Mouse (Mus musculus) gastrocnemius, postnatal 4 days (tissue): Measurements from ENCODE around the gene Etv4. TPM values are rescaled to one million over a fixed set of nuclear protein-coding genes. Genes with fewer than 3 reads are reported as not detected.

ENCODE experiments used
- DNase-seq, 2 experiments: peaks; one replicate each; pipeline ENCODE4 v3.0.0; 2021 to 2022; ENCODE audit warnings: low spot score in 2 of 2, mixed read lengths in 2 of 2
- total RNA-seq, 2 experiments: library from RNA; stranded (reverse); gene quantifications; 2 replicates each; pipeline ENCODE4 v1.2.3; 2021

The Etv4 gene
- total RNA-seq, 2 experiments from 2014 or later, result 11.3 to 15.9 TPM

DNA sequence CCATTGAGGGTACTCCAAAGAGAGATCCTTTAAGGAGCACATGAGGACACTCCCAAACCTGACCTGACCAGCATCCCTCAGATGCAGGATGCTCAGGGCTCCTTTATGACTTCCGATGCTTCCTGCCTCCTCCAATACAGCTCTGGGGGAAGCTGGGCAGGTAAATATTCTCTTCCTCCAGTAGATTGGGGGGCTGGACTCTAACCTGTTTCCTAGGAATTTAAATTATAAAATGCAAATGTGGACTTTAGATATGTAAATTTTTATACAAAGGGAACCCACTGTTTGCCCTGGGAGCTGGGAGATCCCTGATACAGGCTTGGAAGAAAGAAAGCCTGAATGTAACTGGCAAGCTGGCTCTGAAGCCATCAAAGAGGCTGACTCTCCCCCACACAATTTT lies 2.3 kb upstream of the Etv4 start:
- no peak for DNase-seq

DNA sequence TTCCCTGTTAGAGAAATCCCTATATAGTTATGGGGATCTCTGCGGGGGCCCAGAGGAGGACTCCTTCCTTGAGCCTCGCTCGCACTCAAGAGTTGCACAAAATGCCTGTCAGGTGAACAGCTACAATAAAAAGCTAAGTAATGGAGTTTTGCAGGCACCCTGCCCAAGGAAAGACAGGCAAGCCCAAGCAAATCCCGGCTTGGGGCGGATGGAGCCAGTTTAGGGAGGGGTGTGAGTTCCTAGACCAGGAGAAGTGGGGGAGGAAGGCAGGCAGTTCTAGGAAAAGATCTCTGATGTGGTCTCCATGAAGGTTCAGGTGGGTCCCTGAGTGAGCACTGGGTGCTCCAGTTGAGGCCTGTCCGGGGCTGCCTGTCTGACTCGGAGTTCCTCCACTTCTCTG lies 1.5 kb upstream of the Etv4 start:
- DNase-seq, result no peak

DNA sequence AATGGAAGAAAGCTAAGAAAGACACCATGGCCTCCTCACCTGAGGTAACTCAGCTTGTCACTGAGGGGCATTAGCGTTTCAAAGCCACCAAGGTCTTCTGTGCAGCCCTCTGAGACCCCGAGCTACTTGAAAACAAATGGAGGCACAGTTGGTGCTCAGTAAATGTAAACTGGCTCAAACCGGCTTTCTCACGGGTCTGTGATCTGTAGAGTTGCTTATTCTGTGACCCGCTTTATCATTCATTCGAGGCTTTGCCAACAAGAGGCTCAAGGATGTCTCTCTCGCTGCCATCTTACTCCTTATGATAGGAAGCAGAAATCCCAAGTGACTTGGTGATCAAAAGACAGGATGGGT lies 658 bp upstream of the Etv4 start:
- no peak for DNase-seq

DNA sequence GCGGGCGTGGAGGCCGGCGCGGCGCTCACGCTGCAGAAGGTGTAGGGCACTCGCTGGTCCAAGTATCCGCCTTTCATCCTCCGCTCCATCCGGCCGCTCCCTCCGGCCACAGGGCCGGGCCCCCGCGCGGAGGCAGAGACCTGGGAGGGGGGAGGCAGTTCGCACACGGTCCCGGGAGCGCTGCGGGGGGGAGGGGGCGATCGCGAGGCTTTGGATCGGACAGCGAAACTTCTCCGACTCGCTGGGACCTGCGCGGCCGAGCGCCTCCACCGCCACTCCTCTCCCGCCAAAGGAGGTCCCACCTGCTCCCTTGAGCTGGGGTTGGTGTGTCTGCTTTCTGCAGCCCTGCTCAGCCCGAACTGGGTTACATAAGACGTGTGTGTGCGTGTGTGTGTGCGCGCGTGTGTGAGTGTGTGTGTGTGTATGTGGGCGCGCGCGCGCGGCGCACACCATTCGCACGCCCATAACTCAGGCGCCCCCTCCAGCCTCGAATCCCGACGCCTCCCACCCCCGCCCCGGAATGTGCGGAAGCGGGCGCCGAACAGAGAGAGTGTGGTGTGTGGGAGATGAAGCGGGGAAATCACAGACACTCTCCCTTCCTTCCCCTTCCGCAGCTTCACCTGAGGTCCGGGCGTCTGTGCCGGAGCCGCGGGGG lies 556 bp downstream of the Etv4 start:
- DNase-seq, result peak in 1 of 2 experiments; percentile 37

DNA sequence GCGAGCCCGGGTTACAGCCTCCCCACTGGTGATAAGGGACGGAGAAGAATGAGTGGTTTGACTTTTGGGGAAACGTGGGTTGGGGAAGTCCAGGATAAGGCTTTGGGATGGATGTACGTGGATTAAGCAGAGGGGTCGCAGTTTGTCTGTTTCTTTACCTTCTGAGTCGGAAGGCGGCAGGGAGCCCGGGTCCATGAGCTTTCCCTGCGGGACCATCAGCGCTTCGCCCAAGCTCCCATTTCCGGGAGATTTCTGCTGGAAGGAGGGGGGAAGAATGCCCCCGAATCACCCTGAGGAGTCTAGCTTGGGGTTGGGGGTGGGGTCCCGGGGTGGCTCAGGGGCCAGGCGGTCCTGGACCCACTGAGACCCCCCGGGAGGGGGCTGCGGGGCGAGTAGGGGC lies 1.1 kb downstream of the Etv4 start:
- no peak for DNase-seq

DNA sequence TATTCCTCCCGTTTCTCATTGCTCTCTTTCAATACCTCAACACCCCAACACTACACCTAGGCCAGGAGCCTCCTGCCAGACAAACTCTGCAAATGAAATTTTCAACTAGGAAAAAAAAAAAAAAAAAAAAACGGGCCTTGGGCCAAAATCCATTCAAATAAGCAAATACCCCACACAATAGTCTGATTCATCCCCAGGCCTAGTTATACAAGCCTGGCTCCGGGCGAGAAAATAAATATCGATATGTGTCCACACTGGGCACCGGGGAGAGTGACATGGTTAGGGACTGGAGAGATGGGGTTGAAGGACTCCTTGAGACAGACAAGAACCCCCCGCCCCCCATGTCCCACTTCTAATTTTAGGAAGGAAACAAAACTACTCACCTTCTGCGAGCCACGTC lies 1.6 kb downstream of the Etv4 start:
- DNase-seq, result no peak

DNA sequence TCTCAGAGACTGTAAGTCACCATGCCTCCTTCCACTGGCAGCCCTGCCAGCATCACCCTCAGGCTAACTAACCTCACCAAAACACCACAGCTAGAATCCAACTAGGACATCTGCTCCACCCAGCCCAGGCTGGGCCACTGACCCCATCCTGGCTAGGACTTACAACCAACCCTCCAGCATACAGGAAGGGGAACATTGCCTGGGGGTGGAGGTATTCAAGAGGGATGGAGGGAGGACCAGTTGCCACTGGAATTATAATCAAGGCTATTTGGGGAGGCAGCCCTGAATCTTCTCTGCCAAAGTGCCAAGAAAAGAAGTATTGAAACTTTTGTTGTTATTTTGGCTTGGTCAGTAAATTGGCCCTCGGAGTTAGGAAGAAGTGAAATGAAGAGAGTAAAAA lies 2.0 kb downstream of the Etv4 start:
- DNase-seq, result no peak

DNA sequence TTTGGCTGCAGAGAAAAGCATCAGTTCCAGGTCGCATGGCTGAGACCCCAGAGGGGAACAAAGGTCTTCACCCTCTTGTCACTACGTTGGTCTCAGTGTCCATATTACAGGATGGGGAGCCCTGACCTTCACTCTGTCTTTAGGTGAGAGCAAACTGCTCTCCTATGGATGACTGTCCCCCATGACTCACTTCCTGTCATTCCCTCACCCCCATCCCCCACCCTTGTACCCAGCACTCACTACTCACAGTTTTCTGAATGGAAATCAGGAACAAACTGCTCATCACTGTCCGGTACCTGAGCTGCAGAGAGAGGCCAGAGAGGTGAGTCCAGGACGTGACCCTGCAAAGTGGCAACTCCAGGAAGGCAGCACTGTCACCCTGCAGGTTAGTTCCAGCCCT lies 8.3 kb downstream of the Etv4 start:
- DNase-seq, result no peak

DNA sequence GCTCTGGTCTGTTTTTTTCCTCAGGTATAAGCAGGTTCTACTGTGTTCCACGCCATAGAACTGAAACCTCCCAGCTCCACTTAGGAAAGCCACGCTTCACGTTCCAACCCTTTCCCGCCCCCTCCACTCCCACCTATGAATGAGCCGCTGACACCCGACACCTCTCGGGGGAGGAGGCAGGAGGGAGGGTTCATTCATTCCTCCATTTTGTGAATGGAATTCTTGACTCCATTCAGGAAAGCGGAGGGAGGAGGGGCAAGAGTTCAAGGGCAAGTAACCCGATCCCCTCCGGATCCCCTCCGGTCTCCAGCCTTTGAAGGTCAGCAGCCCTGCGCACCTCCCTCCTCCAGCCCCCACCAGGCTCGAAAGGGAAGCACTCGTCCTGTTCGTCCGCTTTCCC lies 12.7 kb downstream of the Etv4 start:
- DNase-seq, result peak in 1 of 2 experiments; percentile 61

DNA sequence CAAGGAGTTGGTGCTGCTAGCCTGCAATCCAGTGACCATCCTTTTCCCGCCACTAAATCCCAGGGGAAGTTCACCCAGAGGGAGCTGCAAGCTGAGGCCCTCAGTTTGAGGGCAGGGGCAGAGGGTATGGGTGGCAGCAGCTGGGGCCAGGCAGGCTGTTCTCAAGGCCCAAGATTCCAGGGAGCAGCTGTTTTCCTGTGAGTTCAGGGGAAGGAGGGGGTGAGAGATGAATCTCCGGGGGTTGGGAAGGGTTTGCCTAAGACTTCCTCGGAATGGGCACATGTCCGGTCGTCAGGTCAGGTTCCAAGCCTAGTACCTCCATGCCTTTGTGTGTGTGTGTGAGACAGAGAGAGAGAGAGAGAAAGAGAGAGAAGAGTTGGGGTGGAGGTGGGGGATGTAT lies 13.1 kb downstream of the Etv4 start:
- DNase-seq, result no peak

DNA sequence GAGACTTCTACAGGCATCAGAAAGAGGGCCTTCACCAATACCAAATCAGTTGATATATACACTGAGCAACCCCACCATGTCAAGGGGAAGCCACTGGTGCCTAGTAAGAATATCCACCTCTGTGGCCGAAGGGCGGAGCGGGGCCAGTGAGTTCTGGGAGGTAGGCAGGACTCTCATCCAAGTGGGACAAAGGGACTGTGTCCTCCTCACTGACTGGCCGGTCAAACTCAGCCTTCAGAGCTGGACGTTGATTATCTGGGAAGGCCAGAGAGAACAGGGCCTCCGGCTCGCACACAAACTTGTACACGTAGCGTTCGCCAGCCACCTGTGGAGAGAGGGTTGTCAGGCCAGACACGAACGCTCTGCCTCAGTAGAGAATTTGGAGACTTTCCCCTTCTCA lies 14.9 kb downstream of the Etv4 start:
- no peak for DNase-seq

DNA sequence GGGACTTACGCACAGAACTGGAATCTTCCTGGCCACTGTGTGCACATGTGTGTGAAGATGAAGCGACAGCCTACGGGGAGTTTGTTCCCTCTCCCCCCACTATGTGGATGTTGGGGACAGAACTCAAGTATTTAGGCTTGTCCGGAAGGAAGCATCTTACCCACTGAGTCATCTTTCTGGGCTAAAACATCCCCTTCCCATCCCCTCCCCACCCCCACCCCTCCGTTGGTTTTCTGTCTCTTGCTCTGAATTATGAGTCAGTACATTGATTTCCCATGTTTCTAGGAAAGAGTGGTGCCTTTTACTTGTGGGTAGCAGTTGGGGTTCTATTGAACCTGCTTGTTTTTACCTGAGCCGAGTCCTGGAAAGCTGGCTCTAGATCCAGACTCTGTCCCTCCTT lies 16.4 kb downstream of the Etv4 start:
- no peak for DNase-seq

DNA sequence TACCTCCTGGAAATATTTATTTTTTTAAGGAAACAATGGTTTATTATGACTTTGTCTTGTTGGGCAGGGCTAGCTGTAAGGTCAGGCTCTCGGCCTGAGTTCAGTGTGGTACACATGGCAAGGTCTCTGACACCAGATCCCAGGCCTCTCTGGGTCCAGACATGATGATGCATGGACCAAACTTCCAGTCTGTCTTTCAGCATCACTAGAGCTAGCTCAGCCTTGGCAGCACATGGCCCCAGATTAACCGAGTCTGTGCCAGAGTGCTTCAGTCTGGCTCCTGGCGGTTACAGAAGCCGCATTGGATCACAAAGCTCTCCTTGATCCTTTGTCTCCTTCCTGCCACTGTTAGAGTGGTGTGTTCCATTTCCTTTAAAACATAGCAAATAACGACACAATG lies 17.8 kb downstream of the Etv4 start:
- DNase-seq, result no peak

DNA sequence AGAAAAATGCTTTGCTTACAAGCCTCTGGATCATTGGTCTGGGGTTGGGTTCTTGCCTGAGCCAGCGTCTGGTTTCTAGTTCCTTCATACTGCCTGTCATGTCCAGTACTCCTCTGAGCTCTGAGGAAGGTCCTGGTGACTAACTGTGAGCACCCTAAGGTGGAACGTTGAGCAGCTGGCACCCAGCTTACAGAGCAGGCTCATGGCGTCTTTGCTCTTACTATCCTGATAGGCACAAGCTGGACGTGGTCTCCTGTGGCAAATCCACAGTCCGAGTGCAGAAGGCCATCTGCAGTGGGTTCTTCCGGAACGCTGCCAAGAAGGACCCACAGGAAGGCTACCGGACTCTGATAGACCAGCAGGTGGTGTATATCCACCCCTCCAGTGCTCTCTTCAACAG lies 20.6 kb downstream of the Etv4 start:
- DNase-seq, result no peak

DNA sequence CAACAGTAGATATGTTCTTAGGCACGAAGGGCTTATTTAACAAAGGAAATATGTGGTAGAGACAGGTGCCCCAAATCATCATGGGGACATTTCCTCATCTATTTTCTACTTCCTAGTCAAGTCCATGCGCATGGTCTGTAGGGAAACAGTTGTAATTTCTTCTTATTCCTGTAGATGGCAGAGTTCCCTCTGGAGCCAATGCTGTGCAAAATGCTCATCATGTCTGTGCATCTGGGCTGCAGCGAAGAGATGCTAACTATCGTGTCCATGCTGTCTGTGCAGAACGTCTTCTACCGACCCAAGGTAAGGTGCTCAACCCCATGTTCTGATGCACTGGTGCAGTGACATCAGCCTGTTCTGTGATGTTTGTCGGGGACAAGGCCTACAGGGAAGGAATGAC lies 21.4 kb downstream of the Etv4 start:
- no peak for DNase-seq

DNA sequence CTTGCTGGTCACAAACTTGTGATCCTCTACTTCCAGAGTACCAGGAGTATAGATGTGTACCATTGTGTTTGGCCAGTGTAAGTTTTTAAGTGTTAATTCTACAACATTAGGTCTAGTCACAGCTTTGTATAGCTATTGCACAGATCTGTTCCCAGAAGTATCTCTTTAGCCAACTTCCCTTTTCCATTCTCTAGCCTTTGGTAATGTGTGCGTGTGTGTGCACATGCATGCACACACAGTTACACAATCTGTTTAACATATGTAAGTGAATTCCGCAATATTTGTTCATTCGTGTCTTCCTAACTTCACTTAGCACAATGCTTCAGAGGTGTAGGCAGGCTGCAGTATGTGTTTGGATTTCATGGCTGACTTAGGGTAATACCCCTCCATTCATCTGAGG lies 25.6 kb downstream of the Etv4 start:
- DNase-seq, result no peak

DNA sequence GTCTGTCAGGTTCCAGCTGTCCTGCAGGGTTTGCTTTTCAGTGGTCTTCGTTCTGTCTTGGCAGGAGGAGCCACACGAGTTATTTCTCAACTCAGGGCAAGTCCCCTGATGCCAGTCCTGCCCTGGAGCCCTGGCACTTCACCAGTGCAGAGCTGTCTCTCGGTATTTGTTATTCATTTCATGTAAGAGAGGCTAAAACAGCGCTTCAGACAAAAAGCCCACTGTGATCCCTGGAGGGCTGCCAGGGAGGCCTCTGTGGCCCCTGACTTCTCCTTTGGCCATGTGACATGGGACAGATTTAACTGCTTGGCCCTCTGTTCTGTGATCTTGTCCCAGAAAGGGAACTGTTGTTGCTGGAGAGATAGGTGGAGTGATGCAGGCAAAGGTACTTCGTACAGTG lies 26.7 kb downstream of the Etv4 start:
- no peak for DNase-seq

DNA sequence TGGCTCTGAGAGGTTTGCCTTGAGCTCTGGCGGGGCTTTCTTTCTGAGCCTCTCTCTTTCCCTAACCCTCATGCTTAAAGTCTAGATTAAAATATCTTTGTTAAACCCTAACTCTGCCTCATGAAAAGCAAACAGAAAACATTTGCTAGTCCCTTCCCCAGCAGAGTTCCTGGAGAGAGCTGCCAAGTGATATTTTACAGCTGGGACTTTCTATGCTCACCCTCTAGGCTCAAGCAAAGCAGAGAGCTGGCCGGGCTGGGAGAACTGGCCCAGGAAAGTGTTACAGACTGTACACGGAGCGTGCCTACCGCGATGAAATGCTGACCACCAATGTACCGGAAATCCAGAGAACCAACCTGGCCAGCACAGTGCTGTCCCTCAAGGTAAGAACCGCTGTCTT lies 27.8 kb downstream of the Etv4 start:
- DNase-seq, result no peak

DNA sequence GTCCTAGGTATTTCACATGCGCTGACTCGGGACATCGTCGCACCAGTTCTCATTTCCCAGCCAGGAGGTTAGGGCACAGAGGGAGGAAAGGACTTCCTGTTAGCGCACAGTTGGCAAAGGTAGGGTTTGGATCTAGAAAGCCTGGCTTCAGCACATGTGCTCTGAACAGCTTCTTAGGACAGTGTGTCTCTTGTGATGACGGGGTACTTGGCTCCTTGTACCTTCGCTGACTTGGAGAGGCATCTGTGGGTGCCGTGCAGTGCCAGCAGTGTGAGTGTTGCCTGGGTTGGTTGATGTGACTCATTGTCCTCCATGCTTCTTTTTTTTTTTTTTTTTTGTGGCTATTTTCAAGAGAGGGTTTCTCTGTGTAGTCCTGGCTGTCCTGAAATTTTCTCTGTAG lies 28.6 kb downstream of the Etv4 start:
- DNase-seq, result no peak

DNA sequence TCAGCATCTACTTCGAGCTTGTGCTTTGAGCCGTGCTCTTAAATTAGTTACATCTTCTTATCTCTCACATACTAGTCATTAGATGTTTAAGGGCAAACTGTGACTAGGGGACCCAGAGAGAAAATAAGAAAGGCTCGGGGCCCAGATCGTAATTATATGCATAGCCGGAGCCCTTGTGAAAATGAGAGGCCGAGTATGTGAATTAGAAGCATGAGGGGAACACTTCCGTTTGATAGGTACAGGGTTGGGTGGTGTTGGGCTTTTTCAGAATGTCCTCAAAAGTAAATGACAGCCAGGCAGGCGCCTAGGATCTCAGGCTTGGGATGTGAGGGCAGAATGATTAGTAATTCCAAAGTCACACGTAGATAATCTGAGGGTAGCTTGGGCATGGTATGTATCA lies 51.6 kb downstream of the Etv4 start:
- DNase-seq, result no peak

DNA sequence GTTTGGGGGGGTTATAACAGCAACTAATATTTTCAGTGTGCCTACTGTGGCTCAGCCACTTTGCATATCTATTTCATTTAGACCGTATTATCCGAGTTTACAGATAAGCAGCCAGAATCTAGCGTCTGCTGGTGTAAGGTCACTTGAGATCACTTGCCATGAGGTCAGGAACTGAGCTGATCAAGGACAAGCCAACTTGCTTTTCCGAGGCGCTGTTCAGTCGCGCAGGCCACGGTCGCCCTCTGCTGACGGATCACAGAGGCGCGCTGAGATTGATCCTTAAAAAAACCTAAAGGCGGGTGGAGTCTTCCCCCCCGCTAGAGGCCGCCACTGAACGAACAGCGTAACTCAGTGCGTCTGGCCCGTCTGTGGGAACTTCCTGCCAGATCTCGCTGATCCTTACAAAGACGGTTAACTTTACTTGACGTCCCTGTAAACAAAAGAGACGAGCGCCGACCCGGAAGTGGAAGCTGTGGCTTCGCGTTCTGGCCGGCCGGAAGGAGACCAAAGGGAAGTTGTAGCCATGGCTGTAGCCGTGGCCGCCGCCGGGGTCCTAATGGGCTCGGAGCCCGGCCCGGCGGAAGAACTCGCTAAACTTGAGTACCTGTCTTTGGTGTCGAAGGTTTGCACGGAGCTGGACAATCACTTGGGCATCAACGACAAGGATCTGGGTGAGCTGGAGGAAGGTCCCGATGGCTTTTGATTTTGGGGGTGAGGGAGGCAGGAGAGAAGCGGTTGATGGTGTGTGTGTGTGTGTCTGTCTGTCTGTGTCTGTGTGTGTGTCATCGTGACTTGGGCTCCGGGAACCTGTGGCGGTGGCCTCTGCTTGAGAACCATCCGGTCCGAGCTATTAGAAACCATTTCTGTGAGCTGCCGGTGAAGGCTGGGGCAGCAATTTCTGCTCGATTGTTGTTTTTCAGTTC lies 52.4 kb downstream of the Etv4 start, which contains the start of gene Dhx8:
Gene Dhx8 (plus strand): TSS at position 402 of the 923 bp plus-strand sequence.
- peak; percentile 90 to 97 for DNase-seq

DNA sequence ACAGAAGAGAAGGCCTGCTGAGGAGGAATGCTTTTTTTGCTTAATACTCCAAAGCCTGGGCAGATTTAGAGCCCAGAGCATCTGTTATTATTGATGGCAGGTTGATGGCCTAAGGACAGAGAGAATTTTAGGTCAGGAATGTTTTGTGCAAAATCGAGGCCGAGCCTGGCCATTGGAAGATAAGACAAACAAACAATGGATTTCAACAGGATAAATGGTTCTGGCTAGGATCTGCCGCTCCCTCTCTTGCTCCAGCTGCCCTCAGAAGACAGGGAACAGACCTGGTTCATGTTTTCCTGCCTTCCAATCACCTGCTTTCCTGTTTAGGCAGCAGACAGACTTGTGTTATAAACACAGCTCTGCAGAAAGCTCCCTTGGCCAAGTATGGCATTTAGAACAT lies 55.9 kb downstream of the Etv4 start:
- no peak for DNase-seq

DNA sequence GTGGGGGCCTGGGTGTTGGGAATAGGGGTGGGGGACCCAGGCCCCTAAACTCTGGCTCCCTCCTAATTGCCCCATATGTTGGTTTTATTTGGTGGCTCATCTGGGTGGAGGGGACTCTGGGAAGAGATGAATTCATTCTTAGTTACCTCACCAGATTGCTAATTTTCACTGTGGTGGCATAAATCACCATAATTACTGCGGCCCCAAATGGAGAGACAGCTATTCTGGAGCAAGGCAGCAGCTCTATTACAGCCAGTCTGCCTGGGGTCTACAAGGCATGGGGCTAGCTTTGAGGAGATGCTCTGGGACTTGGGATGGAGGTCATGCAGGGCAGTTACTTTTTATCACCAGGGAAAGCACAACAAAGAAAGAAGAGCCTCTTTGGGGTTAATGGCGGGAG lies 58.4 kb downstream of the Etv4 start:
- DNase-seq, result no peak
